Mouse (Mus musculus) lung, embryonic 16.5 days (tissue): ENCODE measurements at regions not wholly inside any gene's neighbourhood (a gene's known extent, or its start where the extent isn't known, plus 50 kb on each side); places are given as distances from the start of the nearest gene placed in this dataset.

ENCODE experiments used
- ATAC-seq: fragments of 200-750 bp; cut with Nextera tagmentation; 2 replicates; pipeline ENCODE4 v1.8.0; 2017; ENCODE audit warnings: low read depth, mild to moderate bottlenecking, moderate library complexity
- H3K27ac ChIP-seq: fragments of 300-500 bp; sonication (generic); 2 replicates; pipeline ENCODE4 v1.5.1; 2014; ENCODE audit warnings: mild to moderate bottlenecking, control low read depth, low read length
- H3K27me3 ChIP-seq: fragments of 300-500 bp; sonication (generic); 2 replicates; pipeline ENCODE4 v1.6.1; 2014; ENCODE audit warnings: low read depth, low read length, mixed read lengths; ENCODE audit not compliant: control insufficient read depth, insufficient read depth
- H3K36me3 ChIP-seq: fragments of 300-500 bp; sonication (generic); 2 replicates; pipeline ENCODE4 v1.6.1; 2014; ENCODE audit warnings: low read length; ENCODE audit not compliant: control insufficient read depth, insufficient read depth
- H3K4me1 ChIP-seq: fragments of 300-500 bp; sonication (generic); replicated peaks from 2 replicates; pipeline ENCODE4 v1.6.1; 2014; ENCODE audit warnings: low read length, mixed read lengths; ENCODE audit not compliant: control insufficient read depth, insufficient read depth
- H3K4me2 ChIP-seq: fragments of 300-500 bp; sonication (generic); 2 replicates; pipeline ENCODE4 v1.6.1; 2014; ENCODE audit warnings: low read depth, low read length, control low read depth
- H3K4me3 ChIP-seq: fragments of 300-500 bp; sonication (generic); 2 replicates; pipeline ENCODE4 v1.5.1; 2014; ENCODE audit warnings: mild to moderate bottlenecking, low read length, control low read depth
- H3K9ac ChIP-seq: fragments of 300-500 bp; sonication (generic); 2 replicates; pipeline ENCODE4 v1.6.1; 2014; ENCODE audit warnings: low read length, control low read depth
- H3K9me3 ChIP-seq: fragments of 300-500 bp; sonication (generic); 2 replicates; pipeline ENCODE4 v1.6.1; 2016; ENCODE audit warnings: low read length; ENCODE audit not compliant: control insufficient read depth
- WGBS: fragments of 180-500 bp; shearing (Covaris S2); extraction: QIAGEN DNeasy Blood & Tissue Kit; methylation state at CpG from one replicate; pipeline ENCODE4 v1.1.7; 2014; 5-methylcytosine and 5-hydroxymethylcytosine counted together

DNA sequence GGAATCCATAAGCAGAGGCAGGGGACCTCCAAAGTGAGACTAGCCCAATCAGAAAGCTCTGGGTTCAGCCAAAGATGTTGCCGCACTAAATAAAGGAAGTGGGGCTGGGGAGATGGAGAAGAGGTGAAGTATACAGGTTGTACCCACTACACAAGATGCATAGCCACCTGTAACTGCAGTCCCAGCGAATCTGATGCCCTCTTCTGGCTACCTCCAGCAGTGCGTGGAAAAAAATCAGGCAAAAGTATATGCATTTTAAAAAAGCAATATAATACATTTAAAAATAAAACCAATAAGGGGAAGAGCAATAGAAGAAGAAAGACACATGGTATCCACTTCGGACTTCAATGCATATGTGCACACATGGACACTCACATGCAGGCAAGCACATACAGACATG, 183.8 kb upstream of the Tmem132c start:
- Histone ChIP-seq H3K4me1 (no peaks in the 10 kb centered on the region), H3K27ac (no peak overlapping the region), H3K27me3 (no peaks in the 10 kb centered on the region), H3K4me3 (no peak overlapping the region), H3K9ac (no peak overlapping the region), H3K9me3 (no peaks in the 10 kb centered on the region), H3K4me2 (no peak overlapping the region), H3K36me3 (no peaks in the 10 kb centered on the region)
- ATAC-seq: no peak
- WGBS: 62% methylated on average over 4 of the region's 4 CpGs

DNA sequence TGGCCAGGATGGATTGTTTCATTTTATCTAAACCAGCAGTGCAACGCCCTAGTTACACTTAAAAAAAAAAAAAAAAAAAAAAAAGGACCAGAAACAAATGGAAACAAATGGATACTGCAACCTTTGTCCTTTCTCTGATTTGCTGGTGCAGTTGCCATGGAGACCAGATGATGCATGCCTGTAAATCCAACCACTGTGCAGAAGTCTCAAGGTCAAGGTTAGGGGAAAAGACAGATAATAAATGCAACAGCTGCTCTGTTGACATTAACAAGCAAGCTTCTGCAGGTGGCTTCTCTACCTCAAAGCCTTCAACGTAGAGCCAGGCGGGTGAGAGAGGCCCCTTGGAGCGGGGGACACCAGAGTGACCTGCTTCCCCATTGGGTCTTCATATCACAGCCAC, 167.3 kb upstream of the Tmem132c start:
- WGBS: 47% methylated on average over 4 of the region's 4 CpGs
- no peak overlapping the region for H3K27ac ChIP-seq
- no peaks in the 10 kb centered on the region for H3K36me3 ChIP-seq
- no peaks in the 10 kb centered on the region for H3K27me3 ChIP-seq
- no peaks in the 10 kb centered on the region for H3K4me1 ChIP-seq
- no peak overlapping the region for H3K4me2 ChIP-seq
- no peak for ATAC-seq
- no peaks in the 10 kb centered on the region for H3K9me3 ChIP-seq
- no peak overlapping the region for H3K4me3 ChIP-seq
- H3K9ac ChIP-seq: no peak overlapping the region
